Mouse (Mus musculus) kidney, adult 2 months (tissue): ENCODE results near the gene Aqp9.

Source experiments
- CTCF ChIP-seq: fragments of 200-500 bp; conservative IDR thresholded peaks from 2 replicates; pipeline ENCODE4 v1.5.1; 2011; ENCODE audit warnings: low read depth, mild to moderate bottlenecking, control low read depth, low read length, moderate library complexity, mixed read lengths; ENCODE audit not compliant: insufficient read depth, insufficient read length
- POLR2A ChIP-seq: fragments of 200-500 bp; IDR thresholded peaks from one replicate; pipeline ENCODE4 v1.6.1; 2011; ENCODE audit warnings: low read depth, low read length, control low read depth

DNA sequence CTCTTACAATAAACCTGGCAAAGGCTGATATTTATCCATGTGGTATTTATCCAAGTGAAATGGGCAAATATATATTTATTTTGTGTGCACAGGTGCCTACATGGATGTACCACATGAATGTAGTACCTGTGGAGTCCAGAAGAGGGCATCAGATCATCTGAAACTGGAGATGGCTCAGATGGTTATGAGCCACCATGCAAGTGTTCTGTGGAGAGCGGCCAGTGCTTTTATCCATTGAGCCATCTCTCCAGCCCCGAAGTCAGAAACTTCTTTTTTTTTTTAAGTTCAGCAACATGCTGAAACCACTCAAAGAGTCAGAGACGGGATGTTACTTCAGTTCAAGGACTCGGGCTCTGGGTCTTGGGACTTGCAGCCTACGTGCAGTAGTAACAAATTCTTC is 39.6 kb downstream of the Aqp9 start:
- TF ChIP-seq CTCF = peak; percentile 54
- TF ChIP-seq POLR2A = no peak
